Mouse (Mus musculus) layer of hippocampus, adult 9-11 months (tissue): ENCODE measurements around the gene Zfp526.

Experiments
- DNase-seq: peaks from one replicate; pipeline ENCODE4 v3.0.0; 2022

The Zfp526 gene

DNA sequence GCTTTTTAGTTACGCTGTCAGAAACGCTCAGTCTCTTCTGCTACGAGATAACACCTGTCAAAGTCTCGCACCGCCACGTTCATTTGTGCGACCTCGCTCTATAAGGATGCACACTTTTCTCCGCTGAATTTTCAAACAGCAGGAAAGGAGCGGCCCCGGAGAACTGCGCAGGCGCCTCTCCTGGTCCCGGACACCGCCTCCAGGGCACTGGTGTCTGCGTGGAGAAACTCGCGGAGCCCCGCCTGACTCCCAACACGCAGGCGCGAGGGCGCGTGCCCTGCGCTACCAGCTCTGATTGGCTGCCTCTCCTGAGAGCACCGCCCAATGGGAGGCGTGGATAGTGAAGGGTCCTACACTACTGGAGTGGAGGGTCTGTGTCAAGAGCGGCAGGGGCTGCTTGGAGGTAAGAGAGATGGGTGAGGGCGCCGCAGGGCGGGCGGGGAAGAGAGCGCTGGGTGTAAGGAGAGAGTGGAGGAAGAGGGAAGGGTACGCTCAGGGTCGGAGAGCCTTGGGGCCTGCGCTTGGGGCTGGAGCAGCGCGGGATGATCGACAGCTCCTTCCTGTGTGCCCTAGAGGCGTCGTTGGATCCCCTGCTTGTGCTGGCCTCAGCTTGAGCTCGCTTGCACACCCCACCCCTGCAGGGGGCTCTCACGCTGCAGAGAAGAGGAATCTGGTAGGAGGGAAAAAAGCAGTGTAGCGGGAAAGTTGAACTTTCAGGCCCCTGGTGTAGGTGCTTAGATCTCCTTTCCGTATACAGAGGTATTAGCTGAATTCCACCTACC lies at the start of gene Zfp526:
Gene Zfp526, plus strand, starts transcription at position 324 of the 782 bp plus-strand sequence.
- DNase-seq: peak; percentile 98

- DNase-seq: no peak
Observed at GRCm38 (mm10) chr7:25172669-25173068, 48.6 kb upstream of the Zfp526 start.

DNA sequence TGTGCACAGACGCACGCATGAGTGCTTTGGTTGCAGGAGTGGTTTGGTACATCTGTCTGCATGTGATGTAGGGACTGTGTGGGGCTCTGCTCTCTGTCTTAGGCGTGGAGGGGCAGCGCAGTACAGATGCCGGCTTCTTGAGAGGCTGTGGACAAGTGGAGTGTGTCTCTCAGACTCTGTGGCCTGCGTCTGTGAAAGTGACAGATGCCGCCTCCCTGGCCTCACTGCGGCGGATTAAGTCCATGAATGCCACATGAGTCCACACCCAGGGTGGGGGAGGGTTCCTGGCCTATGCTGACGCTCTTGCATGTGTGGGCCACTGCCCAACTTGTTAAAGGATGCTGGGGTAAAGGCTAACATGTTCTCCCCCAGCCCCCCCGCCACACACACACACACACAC lies 46.9 kb upstream of the Zfp526 start:
- DNase-seq: no peak

GRCm38 (mm10) chr7:25178317-25178716 lies 42.9 kb upstream of the Zfp526 start:
- no peak for DNase-seq

DNA sequence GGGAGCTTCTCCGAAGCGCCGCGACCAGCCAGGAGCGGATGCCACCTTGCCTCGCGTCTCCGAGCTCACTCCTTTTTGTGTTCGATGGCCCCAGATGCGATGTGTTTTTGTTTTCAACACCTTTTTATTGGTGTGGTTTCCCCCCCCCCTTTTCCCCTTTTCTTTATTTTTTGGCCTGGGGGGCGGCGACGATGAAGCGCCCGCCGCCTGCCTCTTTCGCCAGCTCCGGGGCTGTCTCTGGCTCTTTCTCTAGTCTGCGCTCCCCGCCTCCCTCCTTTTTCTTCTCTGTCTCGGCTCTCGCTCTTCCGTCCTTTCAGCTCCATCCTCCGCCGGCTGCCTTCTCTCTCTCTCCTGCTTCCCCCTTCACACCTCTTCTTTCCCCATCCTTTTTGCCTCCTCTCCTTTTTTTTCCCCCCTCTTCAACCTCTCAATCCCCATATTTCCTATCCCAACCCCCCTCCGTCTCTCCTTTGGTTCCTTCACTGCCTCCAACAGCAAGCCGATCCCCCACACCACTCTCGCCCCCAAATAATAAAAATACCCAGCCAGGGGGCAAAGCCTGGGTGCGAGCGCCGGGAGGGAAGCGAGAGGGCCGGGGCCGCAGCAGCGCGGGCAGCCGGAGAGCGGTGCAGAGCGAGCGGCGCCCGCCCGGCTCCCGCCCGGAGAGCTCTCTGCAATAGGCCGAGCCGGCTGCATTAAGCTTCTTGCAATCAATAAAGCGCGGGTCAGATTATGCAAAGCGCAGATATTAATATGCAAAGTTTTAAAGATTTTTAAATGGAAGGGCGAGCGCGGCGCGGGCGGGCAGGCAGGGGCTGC lies 42.2 kb upstream of the Zfp526 start:
- DNase-seq: peak; percentile 22

DNA sequence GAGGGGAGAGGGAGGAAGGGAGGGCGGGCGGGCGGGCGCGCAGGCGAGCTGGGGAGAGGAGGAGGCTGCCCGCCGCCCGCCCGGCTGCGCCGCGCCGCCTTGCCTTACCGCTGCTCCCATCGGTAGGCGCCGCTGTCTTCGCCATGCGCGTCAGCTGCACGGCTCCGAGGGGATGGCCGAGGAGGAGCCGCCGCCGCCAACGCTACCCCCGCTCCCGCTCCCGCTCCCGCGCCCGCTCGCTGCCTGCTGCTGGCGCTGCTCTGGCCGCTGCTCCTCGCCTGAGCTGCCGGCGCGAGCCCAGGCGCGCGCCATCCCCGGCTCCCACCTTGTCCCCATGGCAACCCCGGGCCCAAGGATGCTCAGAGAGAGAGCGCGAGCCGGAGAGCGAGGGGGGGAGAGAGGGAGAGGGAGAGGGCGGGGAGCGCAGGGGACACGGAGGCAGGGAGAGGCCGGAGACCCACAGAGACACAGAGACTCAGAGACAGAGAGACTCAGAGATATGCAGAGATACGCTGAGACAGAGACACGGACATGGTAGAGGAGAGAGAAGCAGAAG lies 41.5 kb upstream of the Zfp526 start, which contains the start of gene Pou2f2:
Gene Pou2f2, minus strand, starts transcription at position 121 of the 556 bp plus-strand sequence.
- DNase-seq: peak; percentile 84

DNA sequence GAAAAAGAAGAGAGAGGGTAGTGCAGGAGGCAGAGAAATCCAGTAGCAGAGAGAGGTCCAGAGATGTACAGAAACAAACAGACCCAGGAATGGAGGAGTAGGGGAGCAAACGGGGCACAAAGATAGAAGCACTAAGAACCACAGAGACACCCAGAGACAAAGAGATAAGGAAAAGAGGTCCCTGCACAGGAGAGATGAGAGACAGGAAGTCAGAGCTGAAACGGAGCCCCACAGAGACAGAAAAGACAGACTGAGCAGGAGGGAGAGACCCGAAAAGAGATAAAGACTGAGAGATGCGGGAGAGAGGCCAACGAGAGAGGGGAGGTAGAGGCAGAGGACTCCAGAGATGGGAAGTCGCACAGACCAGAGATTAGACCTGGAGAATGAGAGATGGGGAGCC lies 40.7 kb upstream of the Zfp526 start:
- DNase-seq: no peak

GRCm38 (mm10) chr7:25181331-25181790 lies 39.9 kb upstream of the Zfp526 start:
- no peak for DNase-seq

- no peak for DNase-seq
Observed at GRCm38 (mm10) chr7:25181814-25182213, 39.4 kb upstream of the Zfp526 start.

GRCm38 (mm10) chr7:25184091-25184490 lies 37.1 kb upstream of the Zfp526 start:
- no peak for DNase-seq

- peak; percentile 72 for DNase-seq
Observed at GRCm38 (mm10) chr7:25187662-25188650, 33.3 kb upstream of the Zfp526 start.

DNA sequence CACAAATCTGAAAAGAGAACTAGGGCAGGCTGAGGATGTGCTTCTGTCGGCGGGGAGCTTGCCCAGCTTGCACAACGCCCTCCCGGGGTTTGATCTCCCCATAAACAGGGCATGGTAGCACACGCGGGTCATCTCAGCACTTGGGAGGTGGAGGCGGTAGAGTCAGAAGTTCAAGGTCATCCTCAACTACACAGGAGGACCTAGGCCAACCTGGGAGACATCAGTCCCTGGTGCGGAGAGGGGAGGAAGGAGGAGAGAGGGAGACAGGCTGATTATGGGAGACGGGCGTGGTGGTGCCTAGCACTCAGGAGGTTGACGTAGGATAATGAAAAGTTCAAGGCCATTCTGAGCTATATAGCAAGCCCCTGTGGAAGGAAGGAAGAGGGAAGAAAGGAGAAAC lies 30.4 kb upstream of the Zfp526 start:
- no peak for DNase-seq

DNA sequence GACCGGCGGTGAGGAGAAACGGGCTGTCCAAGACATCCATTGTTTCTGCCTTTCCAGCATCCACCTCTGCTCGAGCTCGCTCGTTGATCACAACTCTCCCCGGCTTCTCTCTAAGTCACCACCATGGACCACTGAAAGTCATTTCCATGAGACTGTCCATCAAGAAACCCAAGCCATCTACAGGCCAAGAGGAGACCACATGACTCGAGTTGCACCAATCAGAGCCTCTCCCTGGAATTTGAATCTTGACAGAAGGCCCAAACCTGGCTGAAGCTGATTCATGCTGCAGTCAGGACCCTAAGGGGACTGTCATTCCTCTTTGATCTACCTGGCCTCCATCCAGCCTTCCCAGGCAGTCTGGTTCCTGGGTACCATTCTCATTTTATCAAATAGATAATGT lies 29.1 kb upstream of the Zfp526 start:
- DNase-seq: no peak

- no peak for DNase-seq
Observed at GRCm38 (mm10) chr7:25195148-25195547, 26.1 kb upstream of the Zfp526 start.

GRCm38 (mm10) chr7:25196107-25196506 lies 25.1 kb upstream of the Zfp526 start:
- DNase-seq: no peak

DNA sequence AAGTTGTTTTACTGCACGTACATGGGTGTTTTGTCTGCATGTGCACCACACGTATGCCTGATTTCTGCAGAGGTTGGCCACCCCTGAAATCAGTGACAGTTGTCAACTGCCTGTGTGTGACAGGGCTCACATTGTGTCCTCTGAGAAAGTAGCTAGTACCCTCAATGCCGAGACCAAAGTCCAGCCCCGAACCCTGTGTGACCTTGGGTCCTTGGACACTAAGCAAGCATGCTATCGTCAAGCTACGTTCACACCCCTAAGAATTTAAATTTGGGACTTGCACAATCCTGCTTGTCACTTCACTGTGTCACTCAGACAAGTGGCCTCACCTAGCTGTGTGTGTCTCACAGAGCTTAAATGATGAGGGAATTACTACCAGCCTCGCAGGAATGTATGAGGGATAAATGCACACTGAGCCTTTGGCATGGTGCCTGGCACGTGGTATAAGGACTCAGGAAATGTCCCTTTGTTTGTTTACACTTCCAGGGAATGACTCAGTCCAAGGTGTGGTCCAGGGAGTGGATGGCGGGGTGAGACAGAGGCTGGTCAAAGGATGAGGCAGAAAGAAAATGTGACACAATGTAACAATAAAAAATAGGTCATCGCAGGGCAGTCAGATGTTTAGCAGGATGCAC lies 23.7 kb upstream of the Zfp526 start:
- DNase-seq: no peak

GRCm38 (mm10) chr7:25203624-25204023 lies 17.6 kb upstream of the Zfp526 start:
- DNase-seq: no peak

DNA sequence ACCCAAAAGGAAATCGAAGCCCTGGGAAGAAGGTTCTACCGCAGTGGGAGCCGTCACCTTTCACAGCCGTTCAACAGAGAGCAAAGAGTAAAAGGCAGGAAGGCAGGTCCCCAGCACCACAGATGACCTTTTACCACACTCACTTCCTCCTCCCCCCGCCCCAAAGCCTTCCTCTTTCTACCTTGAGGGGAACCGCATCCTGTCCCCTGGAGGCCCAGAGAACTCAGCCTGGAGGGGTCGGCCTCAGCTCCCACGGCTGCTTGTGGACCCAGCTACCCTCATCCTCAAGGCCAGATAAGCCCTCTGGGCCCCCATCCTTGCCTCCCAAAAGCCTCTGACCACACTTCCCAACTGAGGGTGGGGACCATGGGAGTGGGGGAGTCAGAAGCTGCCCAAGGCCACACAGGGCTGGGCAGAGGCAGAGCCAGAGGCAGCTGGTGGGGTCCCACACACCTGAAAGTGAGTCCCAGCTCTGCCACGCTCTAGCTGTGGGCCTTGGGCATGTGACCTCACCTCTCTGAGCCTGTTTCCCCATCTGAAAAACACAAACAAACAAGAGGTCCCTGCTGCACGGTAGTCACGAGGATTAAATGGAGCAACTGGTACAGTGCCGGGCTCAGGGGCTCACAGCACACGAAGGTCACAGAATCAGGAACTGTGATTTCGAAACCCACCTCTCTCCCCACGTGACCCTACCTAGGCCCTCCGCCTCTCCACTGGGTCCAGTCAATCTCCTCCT lies 15.7 kb upstream of the Zfp526 start:
- DNase-seq: no peak

DNA sequence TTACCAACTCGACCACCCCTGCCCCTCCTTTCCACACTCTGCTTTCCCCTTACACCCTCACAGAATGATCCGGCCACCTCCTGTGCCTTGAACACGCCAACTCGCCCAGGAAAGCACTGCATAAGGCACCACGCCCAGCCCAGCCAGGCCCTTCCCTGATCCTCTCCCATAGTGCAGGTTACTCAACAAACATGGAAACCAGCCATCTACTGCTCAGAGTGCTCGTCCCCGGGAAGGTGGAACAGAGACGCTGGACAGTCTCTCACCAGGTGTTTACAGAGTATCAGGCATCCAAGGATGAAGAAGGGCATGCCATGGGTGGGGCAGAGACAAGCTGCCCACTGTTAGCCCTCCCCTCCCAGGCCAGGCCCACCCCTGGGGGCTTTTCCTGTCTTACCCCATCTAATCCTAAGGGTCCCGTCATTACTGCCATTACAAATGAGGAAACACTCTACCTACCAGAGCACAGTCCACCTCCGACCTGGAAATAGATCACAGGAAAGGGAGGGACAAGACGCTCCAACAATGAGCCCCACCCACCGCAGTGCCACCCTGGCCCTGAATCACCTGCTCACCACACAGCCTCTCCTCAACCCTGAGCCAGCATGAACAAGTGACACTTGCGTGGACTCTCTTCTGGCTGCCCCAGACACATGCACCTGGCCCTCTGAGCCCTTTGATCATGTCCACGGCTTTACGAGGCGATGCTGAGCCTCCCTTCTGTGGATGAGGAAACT lies 15.0 kb upstream of the Zfp526 start:
- no peak for DNase-seq

DNA sequence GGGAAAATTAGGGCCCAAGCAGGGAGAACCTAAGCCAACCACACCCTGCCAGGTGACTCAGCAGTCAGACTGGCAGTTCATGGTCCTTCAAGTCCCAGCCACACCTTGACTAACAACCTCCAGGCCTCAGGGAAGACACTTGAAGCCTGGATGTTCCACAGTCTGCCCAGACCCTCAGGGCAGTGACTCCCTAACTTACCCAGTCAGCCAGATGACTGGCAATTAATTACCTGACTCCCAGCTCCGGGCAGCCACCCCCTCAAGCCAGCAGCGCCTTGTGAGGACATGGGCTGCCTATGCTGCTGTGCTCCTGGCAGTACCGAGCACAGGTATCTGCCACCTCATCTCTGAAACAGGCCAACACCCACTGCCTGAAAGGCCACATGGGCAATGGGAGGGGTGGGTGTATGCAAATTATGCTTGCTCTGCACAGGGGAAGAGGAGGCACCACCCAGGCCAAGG lies 12.0 kb upstream of the Zfp526 start:
- DNase-seq: no peak
